Mouse (Mus musculus): ENCODE data around the gene Mmd. TPM values are rescaled to one million over a fixed set of nuclear protein-coding genes. Genes with fewer than 3 reads are reported as not detected.

Gene Mmd
- polyA plus RNA-seq, 1 experiment from 2014 or later, result 80.6 TPM

DNA sequence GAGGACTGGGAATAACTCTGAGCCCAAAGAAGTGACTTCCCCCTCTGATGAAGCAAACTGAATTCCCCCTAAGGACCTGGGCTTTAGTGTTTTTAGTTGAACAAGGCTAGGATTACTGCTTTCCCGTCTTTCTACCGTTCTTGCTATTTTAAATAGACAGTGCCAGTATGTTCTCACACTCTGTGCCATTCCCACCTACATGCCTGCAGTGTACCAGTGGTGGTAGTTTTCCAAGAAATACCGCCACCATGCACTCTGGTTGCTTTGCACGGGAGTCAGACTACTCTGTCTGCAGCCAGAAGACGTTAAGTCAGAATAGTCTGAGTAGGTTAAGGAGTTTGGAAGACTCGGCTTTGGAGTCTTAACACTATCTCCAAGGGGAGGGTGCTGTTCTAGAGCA is 34.3 kb downstream of the Mmd start:
- Histone ChIP-seq H3K4me3 (ENCODE audit: low read depth, low read length) (no peak overlapping the region), H3K36me3 (ENCODE audit: control insufficient read depth, insufficient read depth, low read length) (no peaks in the 10 kb centered on the region), H3K27ac (ENCODE audit: low read depth, low read length) (no peak overlapping the region), H3K9me3 (ENCODE audit: control insufficient read depth, low read length) (no peaks in the 10 kb centered on the region), H3K27me3 (ENCODE audit: control insufficient read depth, insufficient read depth, low read length) (no peaks in the 10 kb centered on the region), H3K4me2 (ENCODE audit: low read depth, low read length) (no peak overlapping the region), H3K4me1 (ENCODE audit: control insufficient read depth, insufficient read depth, low read length) (no peaks in the 10 kb centered on the region), H3K9ac (replicated peaks; ENCODE audit: low read depth, low read length) (no peak overlapping the region)
- 88% methylated on average over 6 of the region's 6 CpGs for WGBS
- ATAC-seq (ENCODE audit: low read depth), result no peak

DNA sequence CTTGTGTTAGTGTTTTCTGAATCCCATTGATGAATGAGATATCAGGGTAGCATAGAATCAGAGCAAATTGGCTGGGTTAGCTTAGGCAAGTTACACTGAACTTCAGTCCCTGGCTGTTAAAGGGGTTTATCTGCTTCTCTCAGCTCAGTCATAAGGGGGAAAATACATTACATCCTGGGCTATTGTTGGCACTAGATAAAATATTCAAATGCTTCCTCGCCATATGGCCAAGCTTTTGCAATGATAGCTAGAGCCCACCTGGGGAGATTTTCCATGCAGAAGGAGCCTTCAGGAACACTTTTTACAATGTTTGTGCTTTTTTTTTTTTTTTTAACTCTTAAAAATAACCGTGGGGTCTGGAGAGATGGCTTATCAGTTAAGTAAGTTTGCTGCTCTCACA is 34.8 kb downstream of the Mmd start:
- WGBS, result 68% methylated on average over 2 of the region's 2 CpGs
- Histone ChIP-seq H3K36me3 (ENCODE audit: control insufficient read depth, insufficient read depth, low read length) (no peaks in the 10 kb centered on the region), H3K4me1 (ENCODE audit: control insufficient read depth, insufficient read depth, low read length) (no peaks in the 10 kb centered on the region), H3K4me2 (ENCODE audit: low read depth, low read length) (no peak overlapping the region), H3K27ac (ENCODE audit: low read depth, low read length) (no peak overlapping the region), H3K4me3 (ENCODE audit: low read depth, low read length) (no peak overlapping the region), H3K27me3 (ENCODE audit: control insufficient read depth, insufficient read depth, low read length) (no peaks in the 10 kb centered on the region), H3K9ac (replicated peaks; ENCODE audit: low read depth, low read length) (no peak overlapping the region), H3K9me3 (ENCODE audit: control insufficient read depth, low read length) (no peaks in the 10 kb centered on the region)
- ATAC-seq (ENCODE audit: low read depth), result no peak

DNA sequence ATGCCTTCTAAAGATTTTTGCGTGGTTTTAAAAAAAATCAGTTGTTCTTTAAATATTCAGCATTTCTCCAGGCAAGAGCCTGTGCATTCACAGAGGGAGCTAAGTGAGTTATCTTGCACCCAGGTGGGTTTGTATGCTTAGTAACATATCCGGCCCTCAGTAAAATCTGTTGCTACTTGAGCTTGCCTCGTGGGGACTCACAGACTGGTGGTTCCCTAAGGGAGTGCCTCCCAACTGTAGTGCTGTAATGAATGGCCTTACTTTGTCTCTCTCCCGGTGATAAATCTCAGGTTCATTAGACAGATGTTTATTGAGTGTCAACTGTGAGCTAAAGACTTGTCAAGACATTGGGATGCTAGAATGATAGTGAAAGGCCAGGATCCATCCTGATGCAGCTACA is 35.4 kb downstream of the Mmd start:
- Histone ChIP-seq H3K4me3 (ENCODE audit: low read depth, low read length) (no peak overlapping the region), H3K9me3 (ENCODE audit: control insufficient read depth, low read length) (no peaks in the 10 kb centered on the region), H3K36me3 (ENCODE audit: control insufficient read depth, insufficient read depth, low read length) (no peaks in the 10 kb centered on the region), H3K9ac (replicated peaks; ENCODE audit: low read depth, low read length) (no peak overlapping the region), H3K4me2 (ENCODE audit: low read depth, low read length) (no peak overlapping the region), H3K27me3 (ENCODE audit: control insufficient read depth, insufficient read depth, low read length) (no peaks in the 10 kb centered on the region), H3K4me1 (ENCODE audit: control insufficient read depth, insufficient read depth, low read length) (no peaks in the 10 kb centered on the region), H3K27ac (ENCODE audit: low read depth, low read length) (no peak overlapping the region)
- ATAC-seq (ENCODE audit: low read depth), result no peak
- WGBS, result 63% methylated on average over 4 of the region's 4 CpGs

DNA sequence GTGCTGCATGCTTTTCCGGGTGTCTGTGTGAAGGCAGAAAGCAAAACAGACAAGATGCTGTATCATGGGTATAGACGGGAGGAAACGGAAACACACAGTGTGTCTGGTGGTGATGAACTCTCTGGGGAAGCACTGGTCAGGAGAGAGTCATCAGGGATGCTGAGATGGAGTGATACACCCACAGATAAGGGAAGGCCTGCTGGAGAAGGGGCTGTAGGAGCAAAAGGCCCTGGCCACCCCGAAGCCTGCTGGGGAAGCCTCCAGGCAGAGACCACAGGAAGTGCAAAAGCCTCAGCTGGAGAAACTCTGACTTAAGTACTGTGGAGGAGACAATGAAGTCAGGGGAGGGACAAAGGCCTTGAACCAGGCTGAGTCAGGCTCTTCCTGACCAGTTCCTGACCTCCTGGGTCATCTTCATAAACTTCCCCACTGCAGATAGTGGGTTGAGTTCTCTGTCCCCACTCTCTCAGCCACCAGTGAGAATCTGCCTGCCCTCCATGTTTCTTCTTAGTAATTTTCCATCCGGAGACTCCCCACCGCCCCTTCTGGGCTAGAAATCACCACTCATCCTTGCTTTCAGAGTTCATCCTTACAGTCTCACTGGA is 37.4 kb downstream of the Mmd start:
- no peak overlapping the region for H3K4me2 ChIP-seq (ENCODE audit: low read depth, low read length)
- no peak for ATAC-seq (ENCODE audit: low read depth)
- H3K27ac ChIP-seq (ENCODE audit: low read depth, low read length), result no peak overlapping the region
- no peaks in the 10 kb centered on the region for H3K4me1 ChIP-seq (ENCODE audit: control insufficient read depth, insufficient read depth, low read length)
- no peak overlapping the region for H3K9ac ChIP-seq (replicated peaks; ENCODE audit: low read depth, low read length)
- H3K4me3 ChIP-seq (ENCODE audit: low read depth, low read length), result no peak overlapping the region
- 90% methylated on average over 6 of the region's 6 CpGs for WGBS
- H3K27me3 ChIP-seq (ENCODE audit: control insufficient read depth, insufficient read depth, low read length), result no peaks in the 10 kb centered on the region
- no peaks in the 10 kb centered on the region for H3K9me3 ChIP-seq (ENCODE audit: control insufficient read depth, low read length)
- H3K36me3 ChIP-seq (ENCODE audit: control insufficient read depth, insufficient read depth, low read length), result no peaks in the 10 kb centered on the region

DNA sequence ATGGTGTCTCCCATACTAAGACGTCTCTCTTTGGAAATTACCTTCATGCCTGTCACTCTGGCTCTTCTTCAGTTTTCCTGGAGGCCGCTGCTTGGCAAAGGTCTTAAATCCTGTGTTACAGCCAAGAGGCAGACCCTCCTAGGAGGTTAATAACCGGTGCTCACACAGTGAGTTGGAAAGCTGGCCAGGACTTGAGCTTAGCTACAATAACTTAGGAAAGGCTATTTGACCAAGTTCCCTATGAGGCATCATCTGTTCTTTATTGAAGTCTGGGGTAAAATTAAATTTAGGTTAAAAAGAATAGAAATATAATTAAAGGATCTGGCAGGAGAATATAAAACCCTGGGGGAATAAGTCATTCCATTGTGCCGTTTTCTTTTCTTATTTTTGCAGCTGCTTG is 41.9 kb downstream of the Mmd start:
- no peak for ATAC-seq (ENCODE audit: low read depth)
- Histone ChIP-seq H3K4me1 (ENCODE audit: control insufficient read depth, insufficient read depth, low read length) (no peaks in the 10 kb centered on the region), H3K9ac (replicated peaks; ENCODE audit: low read depth, low read length) (no peak overlapping the region), H3K27me3 (ENCODE audit: control insufficient read depth, insufficient read depth, low read length) (no peaks in the 10 kb centered on the region), H3K4me2 (ENCODE audit: low read depth, low read length) (no peak overlapping the region), H3K36me3 (ENCODE audit: control insufficient read depth, insufficient read depth, low read length) (no peaks in the 10 kb centered on the region), H3K27ac (ENCODE audit: low read depth, low read length) (no peak overlapping the region), H3K4me3 (ENCODE audit: low read depth, low read length) (no peak overlapping the region), H3K9me3 (ENCODE audit: control insufficient read depth, low read length) (no peaks in the 10 kb centered on the region)
- 64% methylated on average over 4 of the region's 4 CpGs for WGBS

GRCm38 (mm10) chr11:90292766-90293165 is 43.5 kb downstream of the Mmd start:
- no peak overlapping the region for H3K4me3 ChIP-seq (ENCODE audit: low read depth, low read length)
- no peak overlapping the region for H3K4me2 ChIP-seq (ENCODE audit: low read depth, low read length)
- H3K36me3 ChIP-seq (ENCODE audit: control insufficient read depth, insufficient read depth, low read length), result no peaks in the 10 kb centered on the region
- H3K9ac ChIP-seq (replicated peaks; ENCODE audit: low read depth, low read length), result no peak overlapping the region
- no peak for ATAC-seq (ENCODE audit: low read depth)
- H3K27ac ChIP-seq (ENCODE audit: low read depth, low read length), result no peak overlapping the region
- H3K9me3 ChIP-seq (ENCODE audit: control insufficient read depth, low read length), result no peaks in the 10 kb centered on the region
- no peaks in the 10 kb centered on the region for H3K27me3 ChIP-seq (ENCODE audit: control insufficient read depth, insufficient read depth, low read length)
- H3K4me1 ChIP-seq (ENCODE audit: control insufficient read depth, insufficient read depth, low read length), result no peaks in the 10 kb centered on the region

- H3K9ac ChIP-seq (replicated peaks; ENCODE audit: low read depth, low read length), result no peak overlapping the region
- 94% methylated on average over 2 of the region's 2 CpGs for whole genome bisulfite sequencing
- no peak overlapping the region for H3K27ac ChIP-seq (ENCODE audit: low read depth, low read length)
Observed at GRCm38 (mm10) chr11:90294622-90295021, 45.4 kb downstream of the Mmd start.

DNA sequence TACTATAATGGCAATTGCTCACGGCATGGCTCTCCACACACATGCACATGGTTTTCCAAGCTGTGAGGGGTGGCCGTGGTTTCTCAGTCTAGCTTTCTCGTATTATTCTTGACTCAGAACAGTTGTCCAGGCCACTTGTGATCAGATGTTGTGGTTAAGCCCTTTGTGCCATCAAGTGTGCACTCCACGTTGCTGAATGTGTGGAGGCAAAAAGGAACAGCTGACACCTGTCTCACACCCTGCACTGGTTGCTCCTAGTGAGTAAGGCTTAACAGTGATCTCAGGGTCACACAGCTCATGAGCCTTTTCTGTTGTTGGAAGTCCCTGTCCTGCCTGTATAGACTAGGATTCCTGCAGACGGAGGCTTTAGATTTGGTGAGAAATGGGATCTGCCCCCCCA is 56.8 kb downstream of the Mmd start:
- 92% methylated on average over 5 of the region's 5 CpGs for WGBS
- Histone ChIP-seq H3K36me3 (ENCODE audit: control insufficient read depth, insufficient read depth, low read length) (no peaks in the 10 kb centered on the region), H3K27ac (ENCODE audit: low read depth, low read length) (no peak overlapping the region), H3K9ac (replicated peaks; ENCODE audit: low read depth, low read length) (no peak overlapping the region), H3K4me3 (ENCODE audit: low read depth, low read length) (no peak overlapping the region), H3K27me3 (ENCODE audit: control insufficient read depth, insufficient read depth, low read length) (no peaks in the 10 kb centered on the region), H3K4me1 (ENCODE audit: control insufficient read depth, insufficient read depth, low read length) (no peaks in the 10 kb centered on the region), H3K4me2 (ENCODE audit: low read depth, low read length) (no peak overlapping the region), H3K9me3 (ENCODE audit: control insufficient read depth, low read length) (no peaks in the 10 kb centered on the region)
- ATAC-seq (ENCODE audit: low read depth), result no peak

More at GRCm38 (mm10) chr11:90294622-90295021, 45.4 kb downstream of the Mmd start:
- no peak overlapping the region for H3K4me2 ChIP-seq (ENCODE audit: low read depth, low read length)
- ATAC-seq (ENCODE audit: low read depth), result no peak
- no peak overlapping the region for H3K4me3 ChIP-seq (ENCODE audit: low read depth, low read length)
- H3K27me3 ChIP-seq (ENCODE audit: control insufficient read depth, insufficient read depth, low read length), result no peaks in the 10 kb centered on the region
- no peaks in the 10 kb centered on the region for H3K4me1 ChIP-seq (ENCODE audit: control insufficient read depth, insufficient read depth, low read length)
- H3K36me3 ChIP-seq (ENCODE audit: control insufficient read depth, insufficient read depth, low read length), result no peaks in the 10 kb centered on the region
- H3K9me3 ChIP-seq (ENCODE audit: control insufficient read depth, low read length), result no peaks in the 10 kb centered on the region

DNA sequence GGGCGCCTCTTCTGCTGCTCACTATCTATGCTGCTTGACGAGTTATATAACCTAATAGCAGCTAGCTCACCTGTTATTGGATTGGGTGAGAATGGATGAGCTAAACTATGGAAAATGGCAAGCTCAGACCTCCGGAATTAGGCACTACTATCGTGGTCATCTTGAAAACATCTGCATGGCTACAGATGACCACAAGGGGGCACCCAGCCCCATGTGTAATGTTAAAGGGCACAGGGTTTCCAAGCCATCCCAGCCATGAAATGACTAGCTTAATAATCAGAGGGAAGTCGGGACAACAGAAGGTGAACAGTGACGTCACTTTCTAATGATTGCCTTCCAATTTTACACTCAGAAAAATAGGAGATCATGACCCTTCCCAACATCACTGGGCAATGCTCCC is 57.7 kb downstream of the Mmd start:
- Histone ChIP-seq H3K27ac (ENCODE audit: low read depth, low read length) (no peak overlapping the region), H3K4me3 (ENCODE audit: low read depth, low read length) (no peak overlapping the region), H3K4me2 (ENCODE audit: low read depth, low read length) (no peak overlapping the region), H3K27me3 (ENCODE audit: control insufficient read depth, insufficient read depth, low read length) (no peaks in the 10 kb centered on the region), H3K9me3 (ENCODE audit: control insufficient read depth, low read length) (no peaks in the 10 kb centered on the region), H3K4me1 (ENCODE audit: control insufficient read depth, insufficient read depth, low read length) (no peaks in the 10 kb centered on the region), H3K9ac (replicated peaks; ENCODE audit: low read depth, low read length) (no peak overlapping the region), H3K36me3 (ENCODE audit: control insufficient read depth, insufficient read depth, low read length) (no peaks in the 10 kb centered on the region)
- no peak for ATAC-seq (ENCODE audit: low read depth)
- 59% methylated on average over 6 of the region's 6 CpGs for WGBS
